Comparison of ENCODE assay signal across 19 mouse cellular contexts in the genomic region with DNA sequence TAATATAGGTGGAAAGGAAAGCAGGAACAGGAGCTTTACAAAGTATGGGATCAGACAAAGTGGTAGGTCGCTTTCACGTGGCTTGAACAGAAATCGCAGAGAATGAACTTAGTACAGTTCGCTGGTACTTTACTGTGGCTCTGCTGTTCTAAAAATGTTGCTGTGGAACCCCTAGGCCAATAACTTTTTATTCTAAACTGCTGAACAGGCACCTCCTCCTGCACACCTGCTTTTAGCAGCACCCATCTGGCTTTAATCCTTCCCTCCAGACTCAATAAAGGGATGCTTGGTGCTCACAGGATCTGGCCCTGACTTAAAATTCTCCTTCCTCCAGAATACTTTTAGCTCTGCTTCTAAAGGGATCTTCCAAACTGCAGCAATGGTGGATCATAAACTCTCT.
"Had no signal": no experiment of that assay in that cellular context is flagged by ENCODE, and none has a peak within 500 bp of the region (broad histone marks: within the 10 kb centered on the region; RNA-seq: fewer than 3 reads in every experiment).

No protein-coding gene starts in this region.

- H3K9me3 ChIP-seq: lung, embryonic 15.5 days; megakaryocyte, embryonic 14.5 days; midbrain, embryonic 13.5 days; midbrain, embryonic 15.5 days; neural tube, embryonic 12.5 days; stomach, embryonic 15.5 days had no signal

- H3K36me3 ChIP-seq: lung, embryonic 15.5 days; midbrain, embryonic 13.5 days; midbrain, embryonic 15.5 days; neural tube, embryonic 12.5 days; stomach, embryonic 15.5 days had no signal

- H3K27me3 ChIP-seq: lung, embryonic 15.5 days; megakaryocyte, embryonic 14.5 days; midbrain, embryonic 13.5 days; midbrain, embryonic 15.5 days; neural tube, embryonic 12.5 days; stomach, embryonic 15.5 days had no signal

- H3K9ac ChIP-seq: liver, postnatal 0 days; lung, embryonic 15.5 days; midbrain, embryonic 13.5 days; midbrain, embryonic 15.5 days; neural tube, embryonic 12.5 days; stomach, embryonic 15.5 days had no signal

- ATAC-seq: liver, postnatal 0 days; lung, postnatal 0 days; midbrain, embryonic 13.5 days; midbrain, embryonic 15.5 days had no signal

- DNase-seq: liver, postnatal 0 days; lung, adult 2 months; lung, postnatal 14 days; lung, postnatal 36 days; right cerebral cortex, adult 18-20 months; right cerebral cortex, postnatal 14 days; thymus, adult 2 months; thymus, postnatal 14 days; thymus, postnatal 36 days had no signal

- H3K4me2 ChIP-seq: lung, embryonic 15.5 days; midbrain, embryonic 11.5 days; midbrain, embryonic 13.5 days; midbrain, embryonic 15.5 days; neural tube, embryonic 12.5 days; stomach, embryonic 15.5 days had no signal

- H3K4me3 ChIP-seq: lung, embryonic 15.5 days; megakaryocyte, embryonic 14.5 days; midbrain, embryonic 13.5 days; midbrain, embryonic 15.5 days; neural tube, embryonic 12.5 days; stomach, embryonic 15.5 days had no signal

- H3K4me1 ChIP-seq: megakaryocyte, embryonic 14.5 days; midbrain, embryonic 13.5 days; midbrain, embryonic 15.5 days; neural tube, embryonic 12.5 days had no signal

- H3K27ac ChIP-seq: lung, embryonic 15.5 days; macrophage; midbrain, embryonic 13.5 days; midbrain, embryonic 15.5 days; neural tube, embryonic 12.5 days; stomach, embryonic 15.5 days; stomach, postnatal 0 days had no signal
